Mouse (Mus musculus) embryonic facial prominence, embryonic 12.5 days (tissue): ENCODE results near the gene Hunk. TPM values are rescaled to one million over a fixed set of nuclear protein-coding genes. Genes with fewer than 3 reads are reported as not detected.

Experiments
- ATAC-seq: fragments of 200-750 bp; cut with Nextera tagmentation; 2 replicates; pipeline ENCODE4 v1.8.0; 2017; ENCODE audit not compliant: insufficient number of reproducible peaks, insufficient read depth, low FRiP score, low TSS enrichment
- H3K27ac ChIP-seq: fragments of 300-500 bp; sonication (generic); 2 replicates; pipeline ENCODE4 v1.5.1; 2016; ENCODE audit warnings: mild to moderate bottlenecking
- H3K27me3 ChIP-seq: fragments of 300-500 bp; sonication (generic); 2 replicates; pipeline ENCODE4 v1.6.1; 2016; ENCODE audit warnings: mild to moderate bottlenecking, moderate library complexity
- H3K36me3 ChIP-seq: fragments of 300-500 bp; sonication (generic); 2 replicates; pipeline ENCODE4 v1.6.1; 2016; ENCODE audit warnings: mild to moderate bottlenecking
- H3K4me1 ChIP-seq: fragments of 300-500 bp; sonication (generic); 2 replicates; pipeline ENCODE4 v1.6.1; 2016
- H3K4me2 ChIP-seq: fragments of 300-500 bp; sonication (generic); replicated peaks from 2 replicates; pipeline ENCODE4 v1.6.1; 2016; ENCODE audit warnings: mild to moderate bottlenecking, moderate library complexity
- H3K4me3 ChIP-seq: fragments of 300-500 bp; sonication (generic); 2 replicates; pipeline ENCODE4 v1.5.1; 2016; ENCODE audit warnings: mild to moderate bottlenecking
- H3K9ac ChIP-seq: fragments of 300-500 bp; sonication (generic); 2 replicates; pipeline ENCODE4 v1.6.1; 2016; ENCODE audit warnings: mild to moderate bottlenecking, moderate library complexity
- H3K9me3 ChIP-seq: fragments of 300-500 bp; sonication (generic); 2 replicates; pipeline ENCODE4 v1.6.1; 2016; ENCODE audit warnings: mild to moderate bottlenecking, moderate library complexity
- WGBS: fragments of 180-500 bp; shearing (Covaris S2); methylation state at CpG from one replicate; pipeline ENCODE4 v1.1.7; 2016; 5-methylcytosine and 5-hydroxymethylcytosine counted together
- polyA plus RNA-seq: library from polyadenylated mRNA; unstranded; fragments of >200 nt; fragmentation: Nextera tagmentation; extraction: Ambion mirVana; gene quantifications from 2 replicates; pipeline ENCODE4 v1.2.1, GENCODE M21; 2016

Gene Hunk
- polyA plus RNA-seq, 1 experiment from 2014 or later: 25.0 TPM

DNA sequence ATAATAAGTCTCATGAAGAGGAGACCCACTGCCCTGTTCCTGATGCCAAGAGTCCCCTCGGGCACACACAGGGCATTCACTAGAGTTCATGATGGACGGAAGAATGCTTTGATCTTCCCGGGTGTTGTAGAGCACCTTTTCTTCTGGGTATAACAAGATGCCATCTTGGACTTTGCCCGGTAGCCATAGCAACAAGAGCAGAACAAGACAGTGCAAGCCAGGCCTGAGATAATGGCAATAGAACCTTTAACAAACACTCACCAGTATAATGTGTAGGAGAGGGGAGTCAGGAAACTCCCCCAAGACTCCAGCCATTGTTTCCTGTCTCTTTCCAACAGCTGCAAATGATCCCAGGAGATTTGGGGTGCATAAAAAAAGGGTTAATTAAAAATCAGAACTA, 8.9 kb downstream of the Hunk start:
- Histone ChIP-seq H3K27me3 (no peaks in the 10 kb centered on the region), H3K4me1 (peaks cover 4% of the 10 kb centered on the region; the same call in 1 of the 2 replicates), H3K9ac (no peak overlapping the region), H3K4me2 (no peak overlapping the region), H3K36me3 (peaks cover 34% of the 10 kb centered on the region), H3K27ac (no peak overlapping the region), H3K9me3 (no peaks in the 10 kb centered on the region), H3K4me3 (no peak overlapping the region)
- no peak for ATAC-seq
- WGBS: 84% methylated on average over 4 of the region's 4 CpGs

DNA sequence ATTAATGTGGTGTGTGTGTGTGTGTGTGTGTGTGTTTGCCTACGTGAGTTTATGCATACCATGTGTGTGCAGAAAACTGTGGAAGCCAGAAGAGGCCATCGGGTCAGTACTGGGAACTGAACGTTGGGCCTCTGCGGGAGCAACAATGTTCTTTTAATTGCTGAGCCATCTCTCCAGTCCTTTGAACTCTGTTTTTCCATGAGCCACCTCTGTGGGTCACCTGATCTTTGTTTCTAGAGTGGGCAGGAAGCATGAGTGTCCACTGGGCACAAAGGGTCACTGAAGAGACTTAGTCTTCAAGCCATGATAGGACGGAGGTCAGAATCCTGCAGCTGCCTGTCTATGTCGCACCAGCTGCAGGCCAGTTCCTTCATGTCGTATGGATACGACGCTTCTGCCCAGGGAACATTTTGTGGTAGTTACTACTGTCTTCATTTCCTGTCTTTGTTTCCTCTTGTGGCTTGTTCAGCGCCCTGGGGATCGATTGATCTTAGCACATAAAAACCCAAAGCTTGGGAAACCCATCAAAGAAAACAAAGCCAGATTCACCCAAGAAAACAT, 10.3 kb downstream of the Hunk start:
- Histone ChIP-seq H3K4me3 (no peak overlapping the region), H3K9me3 (no peaks in the 10 kb centered on the region), H3K4me2 (no peak overlapping the region), H3K4me1 (peaks cover 11% of the 10 kb centered on the region), H3K9ac (no peak overlapping the region), H3K27ac (no peak overlapping the region), H3K36me3 (peaks cover 22% of the 10 kb centered on the region), H3K27me3 (no peaks in the 10 kb centered on the region)
- 71% methylated on average over 11 of the region's 11 CpGs for WGBS
- ATAC-seq: no peak

DNA sequence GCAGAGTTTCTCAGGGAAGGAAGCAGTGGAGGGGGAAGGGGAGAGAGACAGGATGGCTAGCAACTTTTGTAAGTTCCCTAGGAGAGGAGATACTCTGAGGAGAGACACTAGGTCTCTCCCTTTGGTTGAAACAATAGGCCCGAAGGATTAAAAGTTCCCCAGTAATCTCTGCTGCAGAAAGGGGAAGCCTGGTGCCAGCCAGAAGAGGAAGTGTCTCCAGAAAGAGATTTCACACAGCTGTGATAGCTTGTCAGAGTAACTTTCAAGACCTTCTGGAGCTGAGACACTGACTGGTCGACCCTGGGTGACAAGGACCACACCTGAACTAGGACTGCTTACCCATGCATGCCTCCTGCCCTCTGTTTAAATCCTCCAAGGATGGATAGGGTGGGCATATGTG, 11.1 kb downstream of the Hunk start:
- H3K4me1 ChIP-seq: peaks cover 19% of the 10 kb centered on the region
- H3K36me3 ChIP-seq: peaks cover 13% of the 10 kb centered on the region

DNA sequence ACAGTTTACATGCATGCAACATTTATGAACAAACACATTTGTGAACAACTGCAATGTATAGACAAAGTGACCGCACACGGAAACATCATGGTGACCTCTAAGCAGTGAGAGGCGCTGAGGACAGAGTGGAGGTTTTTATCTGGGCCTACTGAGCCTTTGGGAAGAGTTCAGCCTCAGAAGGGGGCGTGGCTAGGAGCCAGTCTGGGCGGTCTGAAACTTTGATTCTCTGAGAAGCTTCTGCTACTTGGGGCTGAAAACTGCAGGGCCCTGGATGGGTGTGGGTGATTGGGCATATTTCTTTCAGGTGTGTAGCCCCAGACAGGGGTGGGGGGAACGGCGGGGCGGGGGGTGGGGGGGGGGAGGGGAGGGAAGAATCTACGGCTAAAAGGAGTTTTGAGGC, 14.5 kb downstream of the Hunk start:
- H3K36me3 ChIP-seq: no peaks in the 10 kb centered on the region
- peak overlapping the region; percentile 93 for H3K27ac ChIP-seq
- H3K9ac ChIP-seq: no peak overlapping the region
- WGBS: 5% methylated on average over 7 of the region's 9 CpGs
- H3K9me3 ChIP-seq: no peaks in the 10 kb centered on the region
- peak overlapping the region; percentile 42 for H3K4me2 ChIP-seq
- no peaks in the 10 kb centered on the region for H3K27me3 ChIP-seq
- H3K4me3 ChIP-seq: no peak overlapping the region
- ATAC-seq: peak; percentile 74; the same call in 1 of the 2 replicates
- peaks cover 34% of the 10 kb centered on the region for H3K4me1 ChIP-seq

More for the DNA sequence above, 11.1 kb downstream of the Hunk start:
- Histone ChIP-seq H3K9ac (no peak overlapping the region), H3K9me3 (no peaks in the 10 kb centered on the region), H3K27me3 (no peaks in the 10 kb centered on the region), H3K4me3 (no peak overlapping the region), H3K27ac (no peak overlapping the region), H3K4me2 (no peak overlapping the region)
- ATAC-seq: no peak
- 77% methylated on average over 2 of the region's 2 CpGs for WGBS

DNA sequence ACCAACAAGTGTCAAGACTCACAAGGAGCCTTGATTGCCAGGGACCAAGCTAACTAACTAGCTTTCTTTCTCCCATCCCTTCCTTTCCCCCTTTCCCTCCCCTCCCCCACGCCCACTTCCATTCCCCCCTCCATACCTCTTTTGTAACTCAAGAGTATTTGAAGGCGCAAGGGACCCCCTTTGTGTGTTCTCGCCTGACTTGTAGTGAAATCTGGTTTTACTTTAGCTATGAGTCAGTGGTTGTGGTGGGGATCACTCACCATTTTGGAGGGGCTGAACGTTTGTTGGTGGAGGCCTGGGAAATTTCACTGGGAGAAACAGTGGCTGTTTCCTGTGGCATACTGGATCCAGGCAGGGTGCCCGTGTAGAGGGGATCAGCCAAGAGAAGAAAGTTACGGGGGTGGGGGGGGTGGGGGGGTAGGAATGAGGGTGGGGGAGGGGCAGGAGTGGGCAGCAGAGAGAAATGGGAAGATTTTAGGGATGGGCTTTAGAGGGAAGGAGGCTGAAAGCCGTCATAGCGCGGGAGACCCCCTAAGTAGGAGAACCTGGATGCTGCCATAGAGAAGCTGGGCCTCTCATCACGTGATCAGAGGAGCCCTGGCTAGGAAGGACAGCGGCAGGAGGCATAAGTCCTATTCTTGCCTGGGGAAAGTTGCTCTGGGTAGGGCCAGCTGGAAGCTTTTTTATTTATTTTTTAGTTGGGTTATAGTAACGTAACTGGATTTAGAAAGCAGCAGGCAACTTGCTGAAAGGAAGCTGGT, 15.3 kb downstream of the Hunk start:
- Histone ChIP-seq H3K9me3 (no peaks in the 10 kb centered on the region), H3K4me3 (no peak overlapping the region), H3K36me3 (no peaks in the 10 kb centered on the region), H3K4me1 (peaks cover 41% of the 10 kb centered on the region), H3K27ac (peak overlapping the region; percentile 93), H3K27me3 (no peaks in the 10 kb centered on the region), H3K9ac (no peak overlapping the region), H3K4me2 (peak overlapping the region; percentile 42)
- 10% methylated on average over 12 of the region's 12 CpGs for WGBS
- ATAC-seq: peak; percentile 79

DNA sequence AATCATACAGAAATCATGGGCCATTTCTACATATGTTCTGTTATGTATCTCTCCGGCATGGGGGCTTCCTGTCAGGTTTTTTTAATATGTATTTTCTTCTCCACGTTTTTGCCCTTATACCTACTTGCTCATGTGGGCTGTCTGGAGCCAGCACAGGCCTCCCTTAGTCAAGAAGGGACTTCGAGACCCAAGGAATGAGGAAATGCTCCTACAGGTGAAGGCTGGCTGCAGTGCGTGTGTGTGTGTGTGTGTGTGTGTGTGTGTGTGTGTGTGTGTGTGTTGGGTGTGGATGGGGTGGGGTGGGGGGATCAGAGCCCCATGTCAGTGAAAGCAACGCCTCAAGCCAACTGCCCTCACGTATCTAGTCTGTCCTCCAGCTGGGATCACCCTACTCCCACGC, 16.5 kb downstream of the Hunk start:
- peak overlapping the region; percentile 93 for H3K27ac ChIP-seq
- no peak overlapping the region for H3K9ac ChIP-seq
- H3K9me3 ChIP-seq: no peaks in the 10 kb centered on the region
- ATAC-seq: no peak
- no peaks in the 10 kb centered on the region for H3K36me3 ChIP-seq
- H3K4me1 ChIP-seq: peaks cover 50% of the 10 kb centered on the region
- no peak overlapping the region for H3K4me2 ChIP-seq
- H3K27me3 ChIP-seq: no peaks in the 10 kb centered on the region
- no peak overlapping the region for H3K4me3 ChIP-seq
- 76% methylated on average over 7 of the region's 7 CpGs for WGBS

DNA sequence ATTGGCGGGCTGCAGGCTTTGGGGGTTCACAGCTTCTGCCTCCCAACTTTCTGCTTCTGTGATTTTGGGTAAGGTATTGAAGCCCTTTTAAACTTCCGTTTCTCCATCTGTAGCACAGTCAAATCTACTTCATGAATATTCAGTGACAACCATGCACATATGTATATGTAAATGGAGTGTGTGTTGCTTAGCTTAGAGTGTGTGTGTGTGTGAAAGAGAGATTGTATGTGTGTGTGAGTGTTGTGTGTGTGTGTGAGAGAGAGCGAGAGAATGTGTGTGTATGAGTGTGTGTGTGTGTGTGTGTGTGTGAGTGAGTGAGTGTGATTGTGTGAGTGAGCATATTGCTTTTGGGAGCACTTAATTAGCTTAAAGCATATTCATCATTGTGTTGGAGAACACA, 19.4 kb downstream of the Hunk start:
- H3K4me2 ChIP-seq: no peak overlapping the region
- H3K27me3 ChIP-seq: no peaks in the 10 kb centered on the region
- peaks cover 64% of the 10 kb centered on the region for H3K4me1 ChIP-seq
- 77% methylated on average over 3 of the region's 3 CpGs for WGBS
- H3K9me3 ChIP-seq: no peaks in the 10 kb centered on the region
- H3K9ac ChIP-seq: no peak overlapping the region
- no peak for ATAC-seq
- H3K4me3 ChIP-seq: no peak overlapping the region
- H3K36me3 ChIP-seq: no peaks in the 10 kb centered on the region
- no peak overlapping the region for H3K27ac ChIP-seq

DNA sequence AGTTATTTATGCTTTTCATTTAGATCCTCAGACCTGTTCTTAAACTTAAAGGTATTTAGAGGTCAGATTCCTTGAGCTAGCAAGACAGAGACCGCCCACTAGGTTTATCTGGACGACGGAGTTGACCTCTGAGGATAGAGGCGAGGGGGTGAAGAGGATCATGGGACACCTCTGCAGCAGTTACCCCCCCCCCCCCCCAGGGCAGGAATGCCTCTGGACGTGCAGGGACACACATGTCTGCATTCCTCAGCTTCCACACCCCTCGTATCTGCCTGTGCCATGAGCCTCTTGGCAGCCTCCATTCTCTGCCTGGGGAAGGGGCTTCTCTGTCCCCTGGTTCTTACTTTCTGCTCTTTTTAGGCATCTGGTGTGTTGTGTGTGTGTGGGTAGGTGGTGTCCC, 19.8 kb downstream of the Hunk start:
- WGBS: 23% methylated on average over 6 of the region's 6 CpGs
- Histone ChIP-seq H3K27me3 (no peaks in the 10 kb centered on the region), H3K9me3 (no peaks in the 10 kb centered on the region), H3K27ac (peak overlapping the region; percentile 70), H3K4me2 (no peak overlapping the region), H3K9ac (no peak overlapping the region), H3K36me3 (no peaks in the 10 kb centered on the region), H3K4me3 (no peak overlapping the region), H3K4me1 (peaks cover 63% of the 10 kb centered on the region)
- ATAC-seq: no peak

DNA sequence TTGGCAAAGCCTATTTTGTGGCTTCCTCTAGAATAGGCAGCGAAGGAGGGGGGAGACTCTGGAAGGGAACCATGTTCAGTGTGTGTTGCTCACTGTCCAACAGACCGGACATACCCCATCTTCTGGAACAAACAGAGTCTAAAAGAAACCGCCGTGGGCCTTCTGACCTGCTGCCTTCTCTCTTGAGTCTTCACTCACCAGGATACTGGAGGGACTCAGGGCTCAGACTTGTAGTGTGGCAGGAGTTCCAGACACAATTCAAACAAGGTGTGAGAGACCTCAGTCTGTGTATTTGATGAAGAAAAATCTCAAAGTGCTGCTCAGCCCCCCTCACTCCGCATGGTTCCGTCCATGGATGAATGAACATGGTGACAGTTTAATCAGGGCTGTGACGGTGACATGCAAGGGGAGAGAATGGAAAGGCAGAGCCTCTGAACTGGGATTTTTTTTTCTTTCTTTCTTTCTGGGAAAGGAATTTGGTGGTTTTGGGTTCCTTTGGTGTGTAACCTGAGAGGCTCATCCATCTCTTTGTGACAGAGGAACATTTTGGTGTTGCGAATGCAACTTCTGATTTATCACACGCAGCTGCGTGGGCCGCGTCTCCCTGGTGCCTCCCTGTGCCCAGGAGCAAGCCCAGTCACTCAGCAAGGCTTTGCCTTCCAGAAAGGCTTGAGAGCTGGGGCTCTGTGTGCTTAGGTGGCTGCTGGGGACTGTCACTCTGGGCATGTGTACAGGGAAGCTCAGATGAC, 21.9 kb downstream of the Hunk start:
- peak; percentile 52; the same call in 1 of the 2 replicates for ATAC-seq
- 0 out of 2 replicates have a peak, but pooled peaks cover 5% of the 10 kb centered on the region for H3K36me3 ChIP-seq

DNA sequence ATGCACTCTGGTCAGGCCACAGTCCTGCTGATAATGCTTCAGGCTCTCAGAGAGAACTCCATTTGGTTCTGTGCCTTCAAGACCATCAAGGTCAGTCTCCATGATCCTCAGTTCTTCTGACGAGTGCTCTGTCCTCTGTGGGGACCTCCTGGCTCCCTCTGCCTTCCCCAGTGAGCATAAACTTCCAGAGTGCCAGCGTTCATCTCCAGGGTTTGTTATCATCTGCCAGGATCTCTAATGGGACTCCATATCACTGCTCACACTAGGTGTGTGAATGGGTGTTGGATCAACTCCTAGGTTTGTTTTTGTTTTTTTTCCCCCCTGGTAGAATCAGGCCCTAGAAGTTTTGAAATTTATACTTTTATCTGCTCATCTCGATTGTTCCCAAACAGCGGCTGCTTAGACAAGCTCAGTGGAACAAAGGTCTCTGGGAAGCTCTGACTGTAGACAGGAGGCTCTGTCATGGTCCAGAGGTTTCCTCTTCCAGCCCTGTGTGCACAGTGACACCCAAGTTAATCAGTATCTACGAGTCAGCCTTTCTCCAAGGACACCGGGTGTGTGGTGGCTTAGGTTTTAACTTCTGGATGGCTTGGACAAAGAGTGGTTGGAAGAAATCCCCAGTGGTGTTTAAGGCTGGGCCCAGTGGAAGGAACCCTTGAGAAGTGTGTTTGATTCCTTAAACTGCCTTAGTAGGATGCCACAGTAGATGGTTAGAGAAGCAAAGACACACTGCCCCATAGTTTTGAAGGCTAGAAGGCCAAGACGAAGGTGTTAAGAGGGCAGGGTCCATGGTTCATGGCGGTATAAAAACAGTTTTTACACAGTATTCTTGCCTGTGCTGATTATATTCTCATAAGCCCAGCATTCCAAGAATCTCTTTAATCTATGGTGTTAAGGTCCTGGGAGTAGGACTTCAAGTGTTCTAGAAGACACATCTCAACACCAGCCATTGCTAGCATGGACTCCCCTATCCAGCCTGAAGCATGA, 26.6 kb downstream of the Hunk start:
- WGBS: 87% methylated on average over 8 of the region's 8 CpGs
- Histone ChIP-seq H3K27ac (no peak overlapping the region), H3K4me1 (peaks cover 25% of the 10 kb centered on the region), H3K27me3 (no peaks in the 10 kb centered on the region), H3K36me3 (peaks cover 19% of the 10 kb centered on the region), H3K4me2 (no peak overlapping the region), H3K9me3 (0 out of 2 replicates have a peak, but pooled peaks cover 4% of the 10 kb centered on the region), H3K9ac (no peak overlapping the region), H3K4me3 (no peak overlapping the region)
- no peak for ATAC-seq

More for the DNA sequence above, 21.9 kb downstream of the Hunk start:
- Histone ChIP-seq H3K4me1 (peaks cover 50% of the 10 kb centered on the region), H3K4me2 (no peak overlapping the region), H3K27ac (peak overlapping the region; percentile 80), H3K27me3 (no peaks in the 10 kb centered on the region), H3K9ac (no peak overlapping the region), H3K9me3 (0 out of 2 replicates have a peak, but pooled peaks cover under 1% of the 10 kb centered on the region), H3K4me3 (no peak overlapping the region)
- 30% methylated on average over 12 of the region's 12 CpGs for WGBS

DNA sequence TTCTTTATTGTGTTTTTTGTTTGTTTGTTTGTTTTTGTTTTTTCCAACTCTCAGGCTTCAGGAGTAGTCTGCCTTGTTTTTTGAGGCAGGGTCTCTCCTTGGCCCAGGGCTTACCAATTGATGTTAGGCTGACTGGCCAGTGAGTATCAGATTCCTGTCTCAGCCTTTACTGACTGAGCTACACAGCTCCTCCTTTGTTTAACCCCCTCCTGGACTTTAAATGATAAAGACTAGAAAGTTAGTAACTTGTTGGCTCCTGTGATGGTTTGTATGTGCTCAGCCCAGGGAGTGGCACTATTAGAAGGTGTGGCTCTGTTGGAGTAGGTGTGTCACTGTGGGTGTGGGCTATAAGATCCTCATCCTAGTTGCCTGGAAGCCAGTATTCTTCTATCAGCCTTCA, 30.8 kb downstream of the Hunk start:
- Histone ChIP-seq H3K27ac (no peak overlapping the region), H3K4me1 (peaks cover 26% of the 10 kb centered on the region), H3K36me3 (peaks cover 19% of the 10 kb centered on the region)

More for the DNA sequence above, 30.8 kb downstream of the Hunk start:
- no peak overlapping the region for H3K4me3 ChIP-seq
- ATAC-seq: no peak
- H3K4me2 ChIP-seq: no peak overlapping the region
- H3K9ac ChIP-seq: no peak overlapping the region
- H3K27me3 ChIP-seq: no peaks in the 10 kb centered on the region
- 0 out of 2 replicates have a peak, but pooled peaks cover 4% of the 10 kb centered on the region for H3K9me3 ChIP-seq
